Mouse (Mus musculus): ENCODE results near the gene Apba2. TPM values are rescaled to one million over a fixed set of nuclear protein-coding genes. Genes with fewer than 3 reads are reported as not detected.

Gene Apba2
- polyA plus RNA-seq, 1 experiment from 2014 or later: 166 TPM

DNA sequence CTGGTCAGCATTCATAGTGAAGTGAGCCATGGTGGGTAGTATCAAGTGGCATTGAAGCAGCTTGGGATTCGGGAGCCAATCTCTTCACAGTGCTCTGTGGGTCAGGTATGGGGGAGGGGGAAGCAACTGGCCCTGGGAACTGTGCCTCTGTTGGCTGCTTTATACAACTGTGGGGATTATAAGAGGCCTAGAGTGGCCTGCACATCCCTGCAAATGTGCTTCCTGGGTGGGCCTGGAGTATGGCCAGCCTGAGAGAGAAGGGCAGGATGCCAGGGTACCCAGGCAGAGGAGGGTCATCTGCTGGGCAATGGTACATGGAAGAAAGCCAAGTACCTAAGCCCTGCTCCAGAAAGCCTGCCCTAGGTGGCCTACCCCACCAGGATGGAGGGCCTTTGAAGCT, 49.4 kb downstream of the Apba2 start:
- no peak overlapping the region for H3K9ac ChIP-seq (replicated peaks; ENCODE audit: low read depth, low read length)
- no peaks in the 10 kb centered on the region for H3K9me3 ChIP-seq (ENCODE audit: control insufficient read depth, low read length)
- H3K27me3 ChIP-seq (ENCODE audit: control insufficient read depth, insufficient read depth, low read length): no peaks in the 10 kb centered on the region
- peaks cover 4% of the 10 kb centered on the region; the same call in 1 of the 2 replicates for H3K4me1 ChIP-seq (ENCODE audit: control insufficient read depth, insufficient read depth, low read length)
- no peaks in the 10 kb centered on the region for H3K36me3 ChIP-seq (ENCODE audit: control insufficient read depth, insufficient read depth, low read length)
- 77% methylated on average over 1 of the region's 1 CpGs for WGBS
- H3K27ac ChIP-seq (ENCODE audit: low read depth, low read length): no peak overlapping the region
- peak; percentile 60; the same call in 1 of the 2 replicates for ATAC-seq (ENCODE audit: low read depth)
- no peak overlapping the region for H3K4me2 ChIP-seq (ENCODE audit: low read depth, low read length)
- no peak overlapping the region for H3K4me3 ChIP-seq (ENCODE audit: low read depth, low read length)

DNA sequence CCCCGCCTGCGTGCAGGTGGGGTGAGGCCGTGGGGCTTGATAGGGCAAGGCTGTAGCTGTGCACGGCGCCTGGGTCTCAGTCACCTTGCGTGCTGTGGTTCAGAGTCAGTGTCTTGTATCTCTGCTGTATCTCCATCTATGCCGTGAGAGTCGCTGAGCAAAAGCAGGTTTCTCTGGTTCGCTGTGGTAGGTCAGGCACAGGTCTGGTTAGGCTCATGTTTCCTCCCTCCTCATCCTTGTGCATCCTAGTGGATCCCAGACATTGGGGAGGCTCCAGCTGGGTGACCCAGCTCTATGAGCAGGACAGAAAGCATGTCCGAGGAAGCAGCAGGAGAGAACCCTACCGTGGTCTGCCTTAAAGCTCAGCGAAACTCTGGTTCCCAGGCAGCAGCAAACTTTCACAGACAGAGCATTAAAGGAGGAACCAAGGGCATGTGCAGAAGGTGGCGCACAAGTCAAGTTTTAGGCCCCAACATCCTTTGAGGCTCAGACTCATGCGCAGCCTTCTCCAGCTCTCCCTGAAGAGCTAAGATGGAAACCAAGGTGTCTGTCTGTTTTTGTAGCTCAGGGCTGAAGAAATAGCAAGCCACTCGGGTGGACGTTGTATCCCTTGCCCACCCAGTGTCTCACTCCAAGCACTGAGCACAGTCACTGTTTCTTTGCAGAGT, 51.2 kb downstream of the Apba2 start:
- H3K4me1 ChIP-seq (ENCODE audit: control insufficient read depth, insufficient read depth, low read length): peaks cover 4% of the 10 kb centered on the region; the same call in 1 of the 2 replicates
- no peak for ATAC-seq (ENCODE audit: low read depth)
- WGBS: 85% methylated on average over 13 of the region's 16 CpGs
- no peak overlapping the region for H3K4me3 ChIP-seq (ENCODE audit: low read depth, low read length)
- H3K9me3 ChIP-seq (ENCODE audit: control insufficient read depth, low read length): no peaks in the 10 kb centered on the region
- no peak overlapping the region for H3K27ac ChIP-seq (ENCODE audit: low read depth, low read length)
- no peaks in the 10 kb centered on the region for H3K27me3 ChIP-seq (ENCODE audit: control insufficient read depth, insufficient read depth, low read length)
- H3K4me2 ChIP-seq (ENCODE audit: low read depth, low read length): no peak overlapping the region
- no peaks in the 10 kb centered on the region for H3K36me3 ChIP-seq (ENCODE audit: control insufficient read depth, insufficient read depth, low read length)
- H3K9ac ChIP-seq (replicated peaks; ENCODE audit: low read depth, low read length): no peak overlapping the region

DNA sequence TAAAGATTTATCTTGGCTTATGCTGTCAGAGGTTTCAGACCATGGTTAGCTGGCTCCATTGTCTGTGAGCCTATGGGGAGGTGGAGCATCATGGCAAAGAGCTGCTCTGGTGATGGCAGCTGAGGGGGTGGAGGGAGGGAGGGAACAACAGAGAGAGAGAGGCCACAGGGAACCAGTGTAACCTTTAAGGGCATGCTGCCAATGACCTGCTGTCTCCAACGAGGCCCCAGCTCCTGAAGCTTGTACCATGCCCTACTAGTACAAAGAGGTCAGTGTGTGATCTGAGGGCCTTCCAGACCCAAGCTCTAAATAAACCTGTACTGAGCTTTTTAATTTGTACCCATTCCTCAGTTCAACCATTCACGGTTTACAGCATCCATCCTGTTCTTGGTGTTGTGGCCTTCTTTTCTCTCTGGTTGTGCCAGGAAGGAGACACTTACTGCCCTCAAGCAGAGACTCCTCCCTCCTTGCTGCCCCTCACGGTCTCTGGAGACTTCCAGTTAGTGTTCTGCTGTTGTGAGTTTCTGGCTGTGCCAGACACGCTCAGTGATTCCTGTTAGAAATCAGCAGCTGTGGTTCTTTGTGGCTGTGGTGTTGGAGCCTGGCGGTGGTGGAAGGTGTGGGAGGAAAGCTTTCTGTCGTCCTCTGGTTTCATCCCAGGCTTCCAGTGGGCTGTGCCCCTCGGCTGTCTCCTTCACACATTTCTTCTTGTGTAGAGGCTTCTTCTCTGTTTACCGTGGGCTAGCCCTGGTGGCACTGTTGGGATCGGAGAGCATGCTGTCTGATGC, 60.4 kb downstream of the Apba2 start:
- no peaks in the 10 kb centered on the region for H3K27me3 ChIP-seq (ENCODE audit: control insufficient read depth, insufficient read depth, low read length)
- ATAC-seq (ENCODE audit: low read depth): no peak

DNA sequence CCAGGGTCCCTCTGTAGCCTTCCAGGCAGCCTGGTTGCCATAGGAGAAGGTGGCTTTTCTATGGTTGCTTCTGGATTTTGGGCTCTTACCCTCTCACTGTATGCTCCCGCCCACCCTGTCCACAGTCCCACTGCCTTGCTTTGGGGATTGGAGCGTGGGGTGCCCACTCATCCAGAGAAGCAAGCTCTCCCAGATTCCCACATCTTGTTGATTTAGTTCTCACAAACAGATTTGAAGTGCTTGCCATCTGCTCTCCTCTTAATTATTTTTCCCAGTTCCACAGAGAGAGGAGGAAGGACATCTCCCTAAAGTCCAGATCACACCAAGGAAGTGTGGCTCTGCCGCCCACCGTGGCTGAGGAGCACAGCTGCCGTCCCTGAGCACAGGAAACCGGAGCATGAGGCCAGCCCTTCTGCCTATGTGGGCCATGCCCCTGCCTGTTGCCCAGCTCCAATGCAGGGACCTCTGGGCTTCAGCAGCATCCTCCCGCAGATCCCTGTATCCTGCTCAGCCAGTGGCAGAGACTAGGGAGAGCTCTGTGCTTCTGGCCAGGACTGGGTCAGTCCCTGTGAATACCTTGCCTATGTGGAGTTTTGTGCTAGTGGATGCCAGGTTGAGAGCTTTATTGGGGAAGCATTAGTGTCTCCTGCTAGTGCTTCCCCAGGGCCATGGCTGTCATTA, 63.5 kb downstream of the Apba2 start:
- ATAC-seq (ENCODE audit: low read depth): no peak
- WGBS: 70% methylated on average over 7 of the region's 7 CpGs
- H3K27ac ChIP-seq (ENCODE audit: low read depth, low read length): 0 out of 2 replicates have a peak overlapping the region, but pooled peaks have one; percentile 16

More for the DNA sequence above, 60.4 kb downstream of the Apba2 start:
- peaks cover 19% of the 10 kb centered on the region; the same call in 1 of the 2 replicates for H3K4me1 ChIP-seq (ENCODE audit: control insufficient read depth, insufficient read depth, low read length)
- H3K36me3 ChIP-seq (ENCODE audit: control insufficient read depth, insufficient read depth, low read length): no peaks in the 10 kb centered on the region
- H3K9ac ChIP-seq (replicated peaks; ENCODE audit: low read depth, low read length): no peak overlapping the region
- H3K4me3 ChIP-seq (ENCODE audit: low read depth, low read length): no peak overlapping the region
- no peaks in the 10 kb centered on the region for H3K9me3 ChIP-seq (ENCODE audit: control insufficient read depth, low read length)
- no peak overlapping the region for H3K4me2 ChIP-seq (ENCODE audit: low read depth, low read length)
- no peak overlapping the region for H3K27ac ChIP-seq (ENCODE audit: low read depth, low read length)
- WGBS: 60% methylated on average over 9 of the region's 9 CpGs

DNA sequence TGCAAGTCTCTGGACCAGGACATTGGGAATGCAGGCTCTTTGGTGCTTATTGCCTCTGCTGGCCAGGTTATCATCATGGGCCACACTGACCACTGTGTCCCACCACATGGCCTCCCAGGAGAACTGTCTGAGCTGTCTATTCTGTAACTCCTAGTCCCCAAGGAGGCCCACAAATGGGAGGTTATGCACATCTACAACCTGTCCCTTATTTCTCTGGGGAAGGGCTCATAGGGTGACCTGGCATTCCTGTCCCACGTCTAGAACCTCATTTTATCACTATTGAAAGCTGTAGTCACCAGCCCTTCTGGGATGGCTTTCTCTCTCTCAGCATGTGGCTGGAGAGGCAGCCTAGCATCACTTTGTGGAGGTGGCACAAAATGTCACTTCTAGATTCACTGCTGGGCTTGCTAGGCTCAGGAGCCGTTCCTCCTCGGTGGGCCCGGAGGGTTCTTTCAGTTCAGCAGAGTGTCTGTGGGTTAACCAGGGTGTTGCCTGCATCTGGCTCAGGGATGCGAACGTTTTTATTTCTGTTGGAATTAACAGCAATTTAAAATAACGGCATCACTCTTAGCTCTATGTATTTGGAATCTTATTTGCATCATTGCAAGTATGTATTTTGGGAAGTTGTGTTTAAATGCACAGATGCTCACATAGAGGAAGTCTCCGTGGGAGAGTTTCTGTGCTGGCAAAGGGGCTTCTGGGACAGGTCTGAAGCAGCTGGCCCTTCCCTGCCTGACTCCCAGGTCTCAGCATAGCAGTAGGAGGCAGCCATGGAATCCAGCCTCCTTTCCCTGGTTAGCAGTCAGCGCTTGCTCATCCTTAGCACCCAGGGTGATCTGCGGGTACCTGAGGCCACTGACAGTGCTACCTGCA, 65.1 kb downstream of the Apba2 start:
- WGBS: 72% methylated on average over 10 of the region's 10 CpGs

More for the DNA sequence above, 63.5 kb downstream of the Apba2 start:
- H3K4me1 ChIP-seq (ENCODE audit: control insufficient read depth, insufficient read depth, low read length): peaks cover 20% of the 10 kb centered on the region; the same call in 1 of the 2 replicates
- no peak overlapping the region for H3K4me3 ChIP-seq (ENCODE audit: low read depth, low read length)
- no peaks in the 10 kb centered on the region for H3K9me3 ChIP-seq (ENCODE audit: control insufficient read depth, low read length)
- no peak overlapping the region for H3K4me2 ChIP-seq (ENCODE audit: low read depth, low read length)
- no peak overlapping the region for H3K9ac ChIP-seq (replicated peaks; ENCODE audit: low read depth, low read length)
- H3K27me3 ChIP-seq (ENCODE audit: control insufficient read depth, insufficient read depth, low read length): no peaks in the 10 kb centered on the region
- H3K36me3 ChIP-seq (ENCODE audit: control insufficient read depth, insufficient read depth, low read length): no peaks in the 10 kb centered on the region

DNA sequence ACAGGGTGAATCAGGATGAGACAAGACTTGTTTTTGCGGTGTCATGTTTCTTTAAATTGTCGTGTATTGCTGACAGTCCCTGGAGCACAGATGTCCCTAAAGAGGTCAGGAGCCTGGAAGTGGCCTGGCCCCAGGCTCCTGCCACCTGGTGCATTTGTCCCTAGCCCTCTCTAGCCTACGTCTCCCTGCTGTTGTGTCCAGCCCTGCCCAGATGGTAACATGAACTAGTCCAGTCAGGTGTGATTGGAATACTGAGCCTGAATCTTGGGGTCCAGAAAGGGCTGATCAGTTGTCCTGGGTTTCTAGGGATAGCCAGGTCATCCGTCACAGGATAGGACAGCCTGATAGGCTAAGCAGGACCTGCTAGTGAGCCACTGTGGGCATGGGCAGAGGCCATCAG, 67.2 kb downstream of the Apba2 start:
- H3K9ac ChIP-seq (replicated peaks; ENCODE audit: low read depth, low read length): no peak overlapping the region
- H3K36me3 ChIP-seq (ENCODE audit: control insufficient read depth, insufficient read depth, low read length): no peaks in the 10 kb centered on the region
- H3K4me3 ChIP-seq (ENCODE audit: low read depth, low read length): no peak overlapping the region
- no peaks in the 10 kb centered on the region for H3K27me3 ChIP-seq (ENCODE audit: control insufficient read depth, insufficient read depth, low read length)
- H3K4me2 ChIP-seq (ENCODE audit: low read depth, low read length): no peak overlapping the region
- no peaks in the 10 kb centered on the region for H3K9me3 ChIP-seq (ENCODE audit: control insufficient read depth, low read length)
- 61% methylated on average over 4 of the region's 4 CpGs for WGBS
- peaks cover 20% of the 10 kb centered on the region for H3K4me1 ChIP-seq (ENCODE audit: control insufficient read depth, insufficient read depth, low read length)
- ATAC-seq (ENCODE audit: low read depth): no peak
- no peak overlapping the region for H3K27ac ChIP-seq (ENCODE audit: low read depth, low read length)

More for the DNA sequence above, 65.1 kb downstream of the Apba2 start:
- no peaks in the 10 kb centered on the region for H3K9me3 ChIP-seq (ENCODE audit: control insufficient read depth, low read length)
- no peaks in the 10 kb centered on the region for H3K27me3 ChIP-seq (ENCODE audit: control insufficient read depth, insufficient read depth, low read length)
- peaks cover 20% of the 10 kb centered on the region for H3K4me1 ChIP-seq (ENCODE audit: control insufficient read depth, insufficient read depth, low read length)
- H3K9ac ChIP-seq (replicated peaks; ENCODE audit: low read depth, low read length): no peak overlapping the region
- H3K4me3 ChIP-seq (ENCODE audit: low read depth, low read length): no peak overlapping the region
- H3K27ac ChIP-seq (ENCODE audit: low read depth, low read length): no peak overlapping the region
- no peaks in the 10 kb centered on the region for H3K36me3 ChIP-seq (ENCODE audit: control insufficient read depth, insufficient read depth, low read length)
- no peak overlapping the region for H3K4me2 ChIP-seq (ENCODE audit: low read depth, low read length)
- no peak for ATAC-seq (ENCODE audit: low read depth)

DNA sequence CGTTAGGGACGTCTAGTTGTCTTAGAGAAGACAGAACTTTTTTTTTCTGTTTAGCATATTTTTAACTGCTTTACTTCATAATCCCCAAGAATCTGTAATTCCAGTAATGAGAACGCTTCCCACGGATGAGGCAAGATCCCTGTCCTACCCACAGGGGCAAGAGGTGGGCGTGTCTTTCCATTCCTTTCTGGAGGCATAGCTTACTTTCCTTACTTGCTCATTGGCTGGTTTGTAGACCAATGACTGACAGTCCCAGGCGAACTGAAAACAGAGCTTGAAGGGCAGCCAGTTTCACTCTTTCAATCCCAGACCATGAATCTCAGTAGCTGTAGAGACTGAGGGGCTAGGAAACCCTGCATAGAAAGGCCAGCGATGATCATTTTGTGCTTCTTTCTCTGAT, 68.2 kb downstream of the Apba2 start:
- ATAC-seq (ENCODE audit: low read depth): no peak
- Histone ChIP-seq H3K4me2 (ENCODE audit: low read depth, low read length) (no peak overlapping the region), H3K9me3 (ENCODE audit: control insufficient read depth, low read length) (no peaks in the 10 kb centered on the region), H3K36me3 (ENCODE audit: control insufficient read depth, insufficient read depth, low read length) (no peaks in the 10 kb centered on the region), H3K4me3 (ENCODE audit: low read depth, low read length) (no peak overlapping the region), H3K27me3 (ENCODE audit: control insufficient read depth, insufficient read depth, low read length) (no peaks in the 10 kb centered on the region), H3K9ac (replicated peaks; ENCODE audit: low read depth, low read length) (no peak overlapping the region), H3K4me1 (ENCODE audit: control insufficient read depth, insufficient read depth, low read length) (peaks cover 20% of the 10 kb centered on the region), H3K27ac (ENCODE audit: low read depth, low read length) (no peak overlapping the region)
- 58% methylated on average over 7 of the region's 7 CpGs for WGBS

DNA sequence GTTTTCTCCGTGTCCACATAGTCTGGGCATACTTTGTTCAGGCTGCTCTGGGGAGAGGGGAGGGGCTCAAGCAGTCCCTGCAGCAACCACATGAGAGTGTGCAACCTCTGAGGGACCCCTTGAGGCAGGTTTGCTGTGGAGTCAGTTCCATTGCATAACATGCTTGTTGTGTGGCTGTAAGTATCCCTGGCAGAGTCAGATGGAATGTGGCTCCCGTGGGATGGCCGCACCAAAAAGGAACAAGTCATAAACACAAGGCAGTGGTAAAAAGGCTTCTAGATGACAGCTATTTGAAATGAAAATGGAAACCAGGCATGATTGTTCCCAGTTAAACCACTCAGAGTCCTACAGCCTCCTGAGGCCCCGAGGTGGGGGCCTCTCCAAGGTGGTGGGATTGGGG, 69.4 kb downstream of the Apba2 start:
- Histone ChIP-seq H3K9me3 (ENCODE audit: control insufficient read depth, low read length) (no peaks in the 10 kb centered on the region), H3K4me1 (ENCODE audit: control insufficient read depth, insufficient read depth, low read length) (peaks cover 10% of the 10 kb centered on the region), H3K9ac (replicated peaks; ENCODE audit: low read depth, low read length) (no peak overlapping the region), H3K4me3 (ENCODE audit: low read depth, low read length) (no peak overlapping the region), H3K36me3 (ENCODE audit: control insufficient read depth, insufficient read depth, low read length) (no peaks in the 10 kb centered on the region), H3K4me2 (ENCODE audit: low read depth, low read length) (no peak overlapping the region), H3K27me3 (ENCODE audit: control insufficient read depth, insufficient read depth, low read length) (no peaks in the 10 kb centered on the region), H3K27ac (ENCODE audit: low read depth, low read length) (no peak overlapping the region)
- WGBS: 86% methylated on average over 4 of the region's 4 CpGs
- ATAC-seq (ENCODE audit: low read depth): no peak

Data from neural tube, embryonic 14.5 days (tissue).